Mouse (Mus musculus) cerebellum, adult 9-10 months (tissue): ENCODE results near the gene Socs3.

Experiments used
- DNase-seq: peaks from one replicate; pipeline ENCODE4 v3.0.0; 2022

The Socs3 gene

GRCm38 (mm10) chr11:117952174-117952933 lies 17.5 kb downstream of the Socs3 start:
- no peak for DNase-seq

- no peak for DNase-seq
These were observed 18.5 kb downstream of the Socs3 start for GRCm38 (mm10) chr11:117951391-117951790.

- DNase-seq, result no peak
These were observed 20.3 kb downstream of the Socs3 start for GRCm38 (mm10) chr11:117949392-117950091.

GRCm38 (mm10) chr11:117946996-117947419 lies 22.8 kb downstream of the Socs3 start:
- DNase-seq, result no peak

- DNase-seq, result no peak
These were observed 23.5 kb downstream of the Socs3 start for GRCm38 (mm10) chr11:117946195-117946979.

- no peak for DNase-seq
These were observed 28.0 kb downstream of the Socs3 start for GRCm38 (mm10) chr11:117941848-117942247.

- no peak for DNase-seq
These were observed 28.5 kb downstream of the Socs3 start for GRCm38 (mm10) chr11:117941325-117941834.

- no peak for DNase-seq
These were observed 29.0 kb downstream of the Socs3 start for GRCm38 (mm10) chr11:117940881-117941280.

- peak; percentile 83 for DNase-seq
These were observed 30.0 kb downstream of the Socs3 start for GRCm38 (mm10) chr11:117939741-117940285.

GRCm38 (mm10) chr11:117939004-117939730 lies 30.7 kb downstream of the Socs3 start:
- DNase-seq, result no peak

- DNase-seq, result peak; percentile 45
These were observed 33.6 kb downstream of the Socs3 start for GRCm38 (mm10) chr11:117936202-117936601.

GRCm38 (mm10) chr11:117935616-117936015 lies 34.2 kb downstream of the Socs3 start:
- no peak for DNase-seq

- no peak for DNase-seq
These were observed 35.1 kb downstream of the Socs3 start for GRCm38 (mm10) chr11:117934576-117935368.

GRCm38 (mm10) chr11:117934168-117934567 lies 35.7 kb downstream of the Socs3 start:
- DNase-seq, result no peak

- no peak for DNase-seq
These were observed 37.7 kb downstream of the Socs3 start for GRCm38 (mm10) chr11:117932195-117932594.

- no peak for DNase-seq
These were observed 38.3 kb downstream of the Socs3 start for GRCm38 (mm10) chr11:117931576-117931975.

GRCm38 (mm10) chr11:117930781-117931338 lies 39.0 kb downstream of the Socs3 start:
- DNase-seq, result no peak

- no peak for DNase-seq
These were observed 44.3 kb downstream of the Socs3 start for GRCm38 (mm10) chr11:117925541-117925940.

- no peak for DNase-seq
These were observed 45.4 kb downstream of the Socs3 start for GRCm38 (mm10) chr11:117924466-117924865.

- DNase-seq, result no peak
These were observed 46.6 kb downstream of the Socs3 start for GRCm38 (mm10) chr11:117923279-117923678.

- DNase-seq, result no peak
These were observed 50.6 kb downstream of the Socs3 start for GRCm38 (mm10) chr11:117919211-117919610.
